Mouse (Mus musculus) heart, adult 2 months (tissue): ENCODE measurements around the gene A630095N17Rik.

Experiments
- CTCF ChIP-seq: fragments of 200-600 bp; IDR thresholded peaks from 2 replicates; pipeline ENCODE4 v1.8.1; 2022; ENCODE audit warnings: antibody characterized with exemption, mild to moderate bottlenecking, moderate library complexity
- EP300 ChIP-seq: fragments of 200-500 bp; IDR thresholded peaks from 2 replicates; pipeline ENCODE4 v1.6.1; 2011; ENCODE audit warnings: low read depth, low read length, control low read depth; ENCODE audit not compliant: insufficient read depth
- POLR2A ChIP-seq: fragments of 200-500 bp; IDR thresholded peaks from 2 replicates; pipeline ENCODE4 v1.6.1; 2011; ENCODE audit warnings: mild to moderate bottlenecking, low read depth, low read length, control low read depth; ENCODE audit not compliant: insufficient read depth

GRCm38 (mm10) chr1:75278228-75278627, 46.3 kb upstream of the A630095N17Rik start, which contains the start of gene Resp18:
- no peak for TF ChIP-seq EP300
- no peak for TF ChIP-seq CTCF
- TF ChIP-seq POLR2A = no peak
